Mouse (Mus musculus) kidney, adult 11 months (tissue): ENCODE data around the gene Appl2.

Source experiments
- DNase-seq: peaks from one replicate; pipeline ENCODE4 v3.0.0; 2022

Gene Appl2

GRCm38 (mm10) chr10:83630899-83631298 is 17.6 kb downstream of the Appl2 start:
- DNase-seq, result no peak

- DNase-seq, result no peak
Observed at GRCm38 (mm10) chr10:83629878-83630277, 18.7 kb downstream of the Appl2 start.

DNA sequence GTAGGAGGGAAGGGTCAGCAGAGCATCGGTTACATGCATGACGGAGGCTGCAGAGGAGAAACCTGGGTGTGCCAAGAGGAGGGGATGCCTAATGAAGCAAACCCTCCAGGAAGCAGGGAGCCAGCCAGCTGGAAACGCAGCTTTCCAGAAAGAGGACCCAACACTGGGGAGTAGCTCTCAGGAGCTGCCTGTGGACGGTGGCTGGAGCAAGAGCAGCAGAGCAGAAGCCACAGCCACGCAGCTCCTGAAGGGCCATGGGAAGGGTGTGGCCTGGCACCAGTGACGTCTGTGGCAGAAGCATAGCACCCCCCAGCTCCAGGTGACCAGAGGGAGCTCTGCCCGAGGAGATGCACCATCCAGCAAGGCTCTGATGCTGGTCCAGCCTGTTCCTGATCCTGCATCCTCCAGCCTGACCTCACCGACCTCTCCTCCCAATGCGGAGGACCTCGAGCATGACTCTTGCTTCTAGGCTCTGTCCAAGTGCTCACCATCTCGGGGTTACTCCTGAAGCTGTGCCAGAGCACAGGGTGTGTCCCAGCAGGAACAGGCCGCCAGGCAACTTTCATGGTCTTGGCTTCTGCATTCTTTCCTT is 19.3 kb downstream of the Appl2 start:
- no peak for DNase-seq

DNA sequence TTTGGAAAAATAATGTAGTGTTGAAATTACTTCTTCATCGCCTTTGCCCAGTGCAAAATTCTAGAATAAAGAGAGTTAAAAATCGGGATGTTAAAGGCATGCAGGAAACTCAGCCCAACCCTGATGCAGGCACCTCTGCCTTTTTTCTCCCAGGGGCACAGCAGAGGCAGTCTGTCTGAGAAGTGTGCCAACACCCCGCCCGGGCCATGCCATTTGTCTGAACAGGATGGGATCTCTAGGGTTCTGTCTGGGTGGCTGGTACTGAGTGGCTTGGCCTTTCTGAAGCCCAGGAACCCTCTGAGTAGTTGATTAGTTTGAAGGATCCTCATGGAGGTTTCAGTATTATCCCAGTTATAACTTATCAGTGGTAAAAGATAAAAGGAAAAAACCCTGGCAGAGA is 20.3 kb downstream of the Appl2 start:
- no peak for DNase-seq

- DNase-seq, result no peak
Observed at GRCm38 (mm10) chr10:83627113-83627687, 21.3 kb downstream of the Appl2 start.

GRCm38 (mm10) chr10:83624841-83625240 is 23.7 kb downstream of the Appl2 start:
- no peak for DNase-seq

DNA sequence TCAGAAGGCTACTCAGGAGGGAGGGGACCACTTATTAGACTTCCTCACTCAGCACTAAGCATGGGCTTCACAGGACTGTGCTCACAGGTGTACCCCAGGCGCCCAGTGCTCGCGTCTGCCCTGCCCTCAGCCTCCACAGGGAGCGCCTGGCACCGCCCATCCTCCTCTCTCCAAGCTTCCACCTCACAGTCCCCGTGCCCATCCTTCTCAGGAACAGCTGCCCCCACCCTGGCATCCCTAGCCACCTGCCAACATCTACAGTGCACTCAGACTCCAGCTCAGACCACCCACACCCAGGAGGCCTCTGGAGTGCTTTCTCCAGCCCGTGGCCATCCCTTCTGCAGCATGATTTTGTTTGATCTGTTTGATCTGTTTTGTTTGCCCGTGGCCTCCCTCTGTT is 24.5 kb downstream of the Appl2 start:
- DNase-seq, result no peak

DNA sequence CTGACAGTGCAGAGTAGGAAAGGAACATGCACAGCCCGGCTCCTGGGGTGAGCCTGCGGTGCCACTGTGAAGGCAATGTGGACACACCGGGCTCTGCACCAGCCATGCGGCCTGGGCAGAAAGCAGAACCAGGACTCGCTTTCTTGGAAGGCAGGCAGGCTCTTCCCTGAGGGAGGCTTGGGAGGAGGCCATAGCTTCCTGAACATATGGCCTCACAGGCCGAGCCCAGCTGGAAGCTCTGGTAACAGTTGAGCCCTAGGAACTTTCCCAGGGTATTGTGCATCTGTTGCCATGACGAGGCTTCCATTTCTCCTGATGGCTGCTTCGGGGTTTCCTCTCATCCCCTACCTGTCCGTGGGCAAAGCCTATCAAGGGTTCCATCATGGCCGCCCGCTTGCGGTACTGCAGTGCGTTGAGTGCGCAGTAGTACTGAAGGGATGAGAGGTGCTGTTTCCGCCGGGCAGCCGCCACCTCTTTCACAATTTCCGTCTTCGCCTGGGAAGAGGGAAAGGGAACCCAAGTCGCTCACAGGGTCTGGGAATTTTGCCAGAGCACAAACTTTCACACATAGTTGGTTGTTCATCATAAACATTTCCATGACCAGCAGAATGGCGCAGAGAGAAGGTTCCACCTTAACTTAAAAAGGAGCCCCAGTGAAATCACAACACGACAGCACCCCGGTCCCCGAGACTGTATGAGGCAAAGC is 28.0 kb downstream of the Appl2 start:
- DNase-seq, result no peak

DNA sequence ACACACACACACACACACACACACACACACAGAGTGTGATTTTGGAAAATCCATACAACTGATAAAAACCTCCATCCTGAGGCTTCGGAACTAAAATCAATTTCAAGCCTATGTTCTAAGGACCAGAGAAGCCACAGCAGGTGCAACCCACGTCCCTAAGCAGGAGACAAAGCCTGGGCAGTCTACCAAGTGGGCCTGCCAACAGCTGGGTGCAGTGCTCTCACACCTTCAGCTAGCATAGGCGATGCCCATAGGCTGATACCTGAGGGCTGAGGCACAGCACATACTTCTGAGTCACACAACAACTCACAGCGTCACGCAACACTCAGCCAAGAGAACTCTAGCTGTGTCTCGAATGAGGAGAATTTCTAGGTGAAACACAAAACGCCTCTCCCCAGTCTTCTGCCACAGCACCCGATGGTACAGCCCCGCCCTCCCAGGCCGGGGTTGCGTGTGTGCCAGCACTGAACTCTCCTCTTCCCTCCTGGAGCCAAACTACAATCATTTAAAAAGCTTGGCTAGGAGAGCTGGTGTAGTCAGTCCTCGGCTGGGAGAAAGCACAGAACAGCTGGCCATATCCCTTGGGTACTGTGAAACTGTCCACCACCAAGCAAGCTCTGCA is 29.6 kb downstream of the Appl2 start:
- no peak for DNase-seq

- DNase-seq, result no peak
Observed at GRCm38 (mm10) chr10:83617366-83617765, 31.2 kb downstream of the Appl2 start.

DNA sequence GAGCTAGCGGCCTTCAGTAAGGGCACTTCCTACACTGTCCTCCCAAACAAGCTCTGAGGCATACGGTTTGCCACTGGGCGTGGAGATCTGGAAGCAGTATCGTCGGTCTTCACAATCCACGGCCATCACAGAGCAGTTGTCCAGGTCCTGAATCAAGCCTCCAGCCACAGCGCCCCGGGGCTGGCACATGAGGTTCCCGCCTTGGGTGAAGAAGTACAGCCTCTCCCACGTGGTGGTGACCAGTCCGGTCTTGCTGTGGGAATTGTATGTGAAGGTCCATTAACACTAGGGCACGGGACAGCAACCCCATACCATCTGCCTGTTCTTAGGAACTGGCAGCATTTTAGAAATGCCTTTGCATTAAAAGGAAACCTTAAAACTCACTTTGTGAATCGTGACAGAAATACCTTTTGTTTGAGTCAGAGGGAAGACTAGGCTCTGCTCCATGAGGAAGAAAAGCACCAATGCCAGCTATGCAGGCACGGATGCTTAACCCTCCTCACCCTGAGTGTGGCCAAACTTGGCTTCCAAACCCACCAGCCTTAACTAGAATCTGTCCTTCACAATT is 35.8 kb downstream of the Appl2 start:
- DNase-seq, result no peak

DNA sequence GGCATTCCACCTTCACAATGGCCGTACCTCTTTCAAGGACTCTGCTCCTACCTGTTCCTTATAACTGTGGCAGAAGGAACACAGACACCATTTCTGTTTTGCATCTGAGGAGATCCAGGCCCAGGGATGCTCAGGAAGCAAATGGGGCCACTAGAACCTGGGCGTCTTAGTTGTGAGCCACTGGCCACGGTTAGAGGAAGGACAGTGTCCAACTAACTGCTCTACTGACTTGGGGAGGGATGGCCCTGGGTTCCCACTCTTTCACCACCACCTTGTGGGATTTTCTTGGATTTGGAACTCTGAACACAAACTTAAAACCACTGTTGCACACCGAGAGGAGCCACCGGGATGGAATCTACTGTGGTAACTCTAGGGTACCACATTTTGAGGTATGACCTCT is 36.7 kb downstream of the Appl2 start:
- no peak for DNase-seq

- DNase-seq, result no peak
Observed at GRCm38 (mm10) chr10:83610518-83610917, 38.0 kb downstream of the Appl2 start.

DNA sequence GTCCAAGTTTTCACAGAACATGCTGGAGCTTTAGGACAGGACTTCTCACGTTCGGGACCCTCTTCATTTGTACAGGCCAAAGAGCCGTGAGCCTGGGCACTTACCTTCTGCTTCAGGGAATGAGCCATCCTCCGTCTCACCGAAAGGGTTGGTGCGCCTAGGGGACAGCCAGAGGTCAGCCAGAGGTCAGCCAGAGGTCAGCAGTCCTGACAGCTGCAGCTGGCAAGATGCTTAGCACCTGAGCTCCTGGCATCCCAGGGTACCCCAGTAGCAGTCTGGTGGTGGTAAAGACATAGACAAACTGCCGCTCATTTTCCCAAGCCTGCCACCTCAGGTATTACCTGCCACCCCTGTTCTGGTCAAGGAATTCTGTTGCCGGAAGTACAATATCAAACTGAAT is 39.9 kb downstream of the Appl2 start:
- no peak for DNase-seq

DNA sequence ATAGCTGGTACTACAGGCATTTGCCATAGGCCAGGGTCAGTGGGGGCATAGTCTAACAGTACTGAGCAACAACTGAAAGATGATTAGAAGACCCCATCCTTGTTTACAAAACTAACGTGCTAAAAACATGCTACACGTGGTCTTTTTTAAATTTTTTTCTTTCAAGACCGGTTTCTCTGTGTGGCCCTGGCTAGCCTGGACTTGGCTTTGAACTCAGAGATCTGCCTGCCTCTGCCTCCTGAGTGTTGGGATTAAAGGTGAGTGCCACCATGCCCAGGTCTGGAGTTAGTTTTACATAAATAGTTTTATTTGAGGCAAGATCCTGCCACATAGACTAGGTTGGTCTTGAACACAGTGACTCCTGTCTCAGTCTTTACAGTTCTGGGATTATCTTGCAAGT is 41.4 kb downstream of the Appl2 start:
- no peak for DNase-seq

GRCm38 (mm10) chr10:83605637-83606183 is 42.8 kb downstream of the Appl2 start:
- no peak for DNase-seq

DNA sequence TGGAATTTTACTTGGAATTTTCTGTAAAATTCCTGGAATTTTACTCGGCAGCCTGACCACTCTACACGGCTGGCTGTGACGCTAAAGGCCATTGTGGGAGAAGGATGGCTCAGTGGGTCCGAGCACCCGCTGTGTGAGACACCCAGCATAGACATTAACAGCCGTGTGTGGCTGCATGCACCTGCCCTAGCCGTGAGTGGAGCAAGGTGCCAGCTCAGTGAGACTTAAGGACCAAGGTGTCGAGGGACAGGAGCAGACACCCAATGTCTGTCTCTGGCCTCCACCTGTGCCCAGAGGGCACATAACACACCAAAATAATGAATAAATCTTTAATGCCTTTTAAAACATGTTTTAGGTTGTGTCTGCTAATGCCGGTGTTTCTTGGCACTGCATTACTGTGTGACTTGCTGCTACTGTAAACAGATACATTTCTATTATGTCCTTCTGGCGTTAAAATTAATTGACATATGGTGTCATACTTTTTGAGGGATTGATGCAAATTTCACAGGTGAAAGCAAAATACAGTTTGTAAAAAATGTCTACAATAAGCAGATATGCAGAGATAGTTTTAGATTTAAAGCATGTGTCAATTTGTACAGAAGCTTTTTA is 44.5 kb downstream of the Appl2 start:
- no peak for DNase-seq

DNA sequence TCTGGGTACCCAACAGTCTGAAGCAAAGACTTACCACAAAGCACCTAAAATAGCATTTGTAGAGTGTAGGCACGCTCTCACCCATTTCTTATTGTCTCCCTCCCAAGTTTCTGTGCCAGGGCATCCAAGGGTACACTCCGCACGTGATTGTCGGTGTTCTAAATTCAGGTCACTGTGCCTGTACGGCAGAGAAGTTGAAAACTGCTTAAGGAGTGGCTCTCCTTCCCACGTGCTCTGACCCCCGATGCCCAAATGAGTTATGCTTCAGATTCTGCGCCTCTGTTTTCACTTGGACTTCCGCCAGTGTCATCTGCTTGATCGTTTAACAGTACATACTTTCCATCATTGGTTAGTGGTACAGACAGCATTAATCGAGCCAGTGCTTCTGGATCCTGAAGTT is 47.9 kb downstream of the Appl2 start:
- DNase-seq, result no peak

DNA sequence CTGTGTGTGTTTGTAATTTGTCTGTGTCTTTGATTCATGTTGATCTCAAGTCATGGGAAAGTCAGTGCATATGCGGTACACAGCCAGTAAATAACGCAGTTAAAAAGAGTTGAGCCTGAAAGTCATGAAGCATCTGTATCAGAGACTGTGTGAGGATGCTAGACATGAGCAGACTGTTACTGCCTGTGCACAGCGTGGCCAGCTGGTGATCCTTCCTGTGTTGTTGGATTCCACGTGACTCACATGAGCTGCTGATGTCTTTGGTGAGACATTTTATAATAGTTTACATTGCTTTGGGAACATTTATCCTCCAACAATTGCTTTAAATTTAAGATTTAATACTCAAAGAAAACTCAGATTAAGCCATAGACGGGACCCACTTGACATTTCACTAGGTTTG is 54.0 kb downstream of the Appl2 start:
- no peak for DNase-seq

- DNase-seq, result no peak
Observed at GRCm38 (mm10) chr10:83592616-83593015, 55.9 kb downstream of the Appl2 start.

- DNase-seq, result no peak
Observed at GRCm38 (mm10) chr10:83590801-83591200, 57.7 kb downstream of the Appl2 start.

DNA sequence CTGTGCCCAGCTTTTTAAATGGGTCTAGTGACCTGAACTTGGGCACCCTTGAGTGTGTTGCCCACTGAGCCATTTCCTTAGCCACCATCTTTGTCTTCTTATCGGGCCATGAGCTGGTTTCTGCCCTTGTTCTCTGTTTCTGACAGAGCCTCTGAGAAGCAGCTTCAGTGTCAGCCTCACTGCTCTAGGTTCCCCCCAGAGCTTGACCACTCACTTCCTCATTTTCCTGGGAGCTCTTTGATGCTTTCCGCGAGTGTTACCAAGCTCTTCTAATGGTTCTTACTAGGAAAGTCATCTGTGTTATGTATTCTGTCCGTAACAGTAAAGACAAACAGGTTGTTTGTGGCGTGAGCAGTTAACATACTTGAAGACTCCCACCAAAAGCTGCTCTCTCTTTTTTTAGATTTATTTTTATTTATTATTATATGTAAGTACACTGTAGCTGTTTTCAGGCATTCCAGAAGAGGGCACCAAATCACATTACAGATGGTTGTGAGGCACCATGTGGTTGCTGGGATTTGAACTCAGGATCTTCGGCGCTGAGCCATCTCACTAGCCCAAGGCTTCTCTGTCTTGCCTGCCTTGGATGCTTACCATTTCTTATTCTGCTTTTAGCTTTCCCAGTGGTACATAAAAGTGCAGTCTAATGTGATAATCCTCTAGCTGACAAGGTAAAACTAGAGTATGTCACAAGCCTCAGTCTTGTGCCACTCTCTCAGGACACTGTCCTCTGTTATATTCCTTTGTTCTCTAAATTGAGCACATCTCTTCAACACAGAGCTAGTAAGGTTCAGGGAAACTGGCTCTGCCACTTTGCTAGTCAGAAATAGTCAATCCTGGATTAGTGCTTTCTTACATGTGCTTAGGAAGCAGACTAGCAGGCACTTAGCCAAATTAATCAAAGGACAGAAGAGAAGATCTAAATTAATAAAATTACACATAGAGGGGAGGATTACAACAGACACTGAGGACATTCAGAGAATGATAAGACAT is 82.8 kb downstream of the Appl2 start:
- DNase-seq, result no peak
